Mouse (Mus musculus) olfactory bulb, adult 2 months (tissue): ENCODE data around the gene Syt1.

ENCODE experiments used
- CTCF ChIP-seq: fragments of 200-500 bp; IDR thresholded peaks from 2 replicates; pipeline ENCODE4 v1.5.1; 2012; ENCODE audit warnings: low read depth, mild to moderate bottlenecking, low read length, moderate library complexity; ENCODE audit not compliant: insufficient read depth
- POLR2A ChIP-seq: fragments of 200-500 bp; IDR thresholded peaks from 2 replicates; pipeline ENCODE4 v1.6.1; 2012; ENCODE audit warnings: mild to moderate bottlenecking, low read depth, low read length, moderate library complexity; ENCODE audit not compliant: insufficient read depth

DNA sequence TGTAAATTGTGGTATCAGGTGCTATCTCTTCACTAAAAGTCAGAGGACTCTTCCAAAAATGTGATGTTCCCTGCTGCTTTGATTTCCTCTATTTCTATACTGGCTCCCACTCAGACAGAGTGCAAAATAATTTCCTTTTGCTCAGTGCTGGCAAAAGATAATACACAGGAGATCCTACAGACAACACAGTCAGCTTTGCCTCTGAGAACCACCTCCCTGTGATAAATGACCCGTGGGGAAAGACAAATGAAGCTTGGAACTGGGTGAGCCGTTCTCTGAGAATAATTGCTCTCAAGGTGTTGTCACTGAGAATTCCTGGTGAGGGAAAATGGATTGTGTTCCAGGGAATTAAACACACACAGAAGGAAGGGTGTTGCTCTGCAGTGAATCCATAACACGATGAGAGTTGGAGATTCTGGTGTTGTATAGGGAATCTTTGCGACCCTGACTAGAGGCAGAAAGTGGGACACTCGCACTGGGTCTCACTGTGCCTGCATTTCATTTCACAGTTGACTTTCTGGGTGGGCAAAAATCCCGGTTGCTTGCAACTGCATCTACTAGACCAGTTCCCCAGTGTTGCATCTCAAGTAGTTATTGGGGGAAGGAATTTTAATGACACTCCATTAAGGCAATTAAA lies 540.3 kb downstream of the Syt1 start:
- TF ChIP-seq CTCF = no peak
- no peak for TF ChIP-seq POLR2A
